Mouse (Mus musculus) stomach, embryonic 16.5 days (tissue): ENCODE measurements around the gene Phldb1. TPM values are rescaled to one million over a fixed set of nuclear protein-coding genes. Genes with fewer than 3 reads are reported as not detected.

Experiments used
- ATAC-seq: fragments of 200-750 bp; cut with Nextera tagmentation; 2 replicates; pipeline ENCODE4 v1.8.0; 2017; ENCODE audit warnings: moderate number of reproducible peaks, moderate TSS enrichment; ENCODE audit not compliant: insufficient read depth, low FRiP score
- H3K27ac ChIP-seq: fragments of 300-500 bp; sonication (generic); 2 replicates; pipeline ENCODE4 v1.5.1; 2014; ENCODE audit warnings: low read length
- H3K27me3 ChIP-seq: fragments of 300-500 bp; sonication (generic); 2 replicates; pipeline ENCODE4 v1.6.1; 2014; ENCODE audit warnings: low read length, control low read depth, mixed read lengths; ENCODE audit not compliant: control insufficient read depth, insufficient read depth
- H3K36me3 ChIP-seq: fragments of 300-500 bp; sonication (generic); 2 replicates; pipeline ENCODE4 v1.6.1; 2014; ENCODE audit warnings: low read length; ENCODE audit not compliant: control insufficient read depth, insufficient read depth
- H3K4me1 ChIP-seq: fragments of 300-500 bp; sonication (generic); 2 replicates; pipeline ENCODE4 v1.6.1; 2014; ENCODE audit warnings: low read length, control low read depth, mixed read lengths; ENCODE audit not compliant: control insufficient read depth, insufficient read depth
- H3K4me2 ChIP-seq: fragments of 300-500 bp; sonication (generic); 2 replicates; pipeline ENCODE4 v1.6.1; 2014; ENCODE audit warnings: low read depth, low read length, mixed read lengths
- H3K4me3 ChIP-seq: fragments of 300-500 bp; sonication (generic); replicated peaks from 2 replicates; pipeline ENCODE4 v1.5.1; 2014; ENCODE audit warnings: mild to moderate bottlenecking, low read length
- H3K9ac ChIP-seq: fragments of 300-500 bp; sonication (generic); 2 replicates; pipeline ENCODE4 v1.6.1; 2014; ENCODE audit warnings: low read length
- H3K9me3 ChIP-seq: fragments of 300-500 bp; sonication (generic); replicated peaks from 2 replicates; pipeline ENCODE4 v1.6.1; 2016; ENCODE audit warnings: low read length, control low read depth; ENCODE audit not compliant: control insufficient read depth
- WGBS: fragments of 180-500 bp; shearing (Covaris S2); extraction: QIAGEN DNeasy Blood & Tissue Kit; methylation state at CpG from one replicate; pipeline ENCODE4 v1.1.7; 2014; 5-methylcytosine and 5-hydroxymethylcytosine counted together
- polyA plus RNA-seq: library from polyadenylated mRNA; unstranded; fragments of >200 nt; fragmentation: Nextera tagmentation; extraction: Ambion mirVana; gene quantifications from 2 replicates; pipeline ENCODE4 v1.2.1, GENCODE M21; 2015

The Phldb1 gene
- polyA plus RNA-seq, 1 experiment from 2014 or later, result 24.5 TPM

DNA sequence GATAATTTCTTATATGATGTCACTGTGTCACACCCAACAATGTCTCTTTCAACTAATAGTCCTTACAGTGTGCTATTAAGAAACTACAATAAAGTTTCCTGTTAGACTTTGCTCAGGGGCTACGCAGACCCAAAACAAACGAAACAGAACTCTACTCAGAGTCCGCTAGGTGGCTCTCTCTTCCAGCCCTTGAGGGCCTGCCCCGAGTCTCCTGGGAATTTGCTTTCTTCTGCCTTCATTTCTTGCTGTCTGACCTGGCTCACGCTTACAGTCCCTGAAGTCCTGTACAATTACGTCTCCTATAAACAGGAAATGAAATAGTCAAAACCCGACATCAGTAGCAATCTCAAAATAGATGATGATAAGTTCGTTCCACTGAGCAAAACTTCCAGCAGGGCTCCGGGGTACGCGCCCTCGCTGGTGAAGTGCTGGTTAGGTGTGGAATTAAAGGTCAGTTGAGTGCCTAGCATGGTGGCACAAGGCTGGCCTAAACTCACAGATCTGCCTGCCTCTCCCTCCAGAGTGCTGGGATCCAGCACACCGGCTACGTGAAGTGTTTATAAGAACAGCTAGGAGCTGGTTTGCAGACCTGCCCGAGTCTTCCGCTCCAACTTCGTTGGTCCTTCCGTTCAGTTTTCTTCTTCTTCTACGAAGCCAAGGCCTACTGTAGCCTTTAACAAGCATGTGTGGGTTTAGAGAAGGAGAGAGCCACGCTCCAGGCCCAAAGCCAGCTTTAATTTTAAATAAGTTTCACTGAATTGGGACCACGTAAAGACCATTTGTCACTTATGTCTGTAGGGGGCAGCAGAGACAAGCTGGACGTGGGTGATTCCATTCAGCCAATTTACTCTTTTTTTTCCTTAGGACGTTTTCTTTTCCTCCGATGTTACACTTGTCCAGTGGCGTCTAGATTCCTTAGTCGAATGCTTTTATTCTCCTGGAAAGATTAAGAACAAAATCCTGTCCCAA is 79.6 kb downstream of the Phldb1 start:
- 0 out of 2 replicates have a peak overlapping the region, but pooled peaks have one; percentile 42 for H3K27ac ChIP-seq
- H3K27me3 ChIP-seq, result no peaks in the 10 kb centered on the region
- no peaks in the 10 kb centered on the region for H3K36me3 ChIP-seq
- H3K9me3 ChIP-seq, result no peaks in the 10 kb centered on the region
- H3K4me2 ChIP-seq, result peak overlapping the region; percentile 63
- ATAC-seq, result peak; percentile 58; the same call in 1 of the 2 replicates
- H3K4me3 ChIP-seq, result peak overlapping the region; percentile 34
- H3K9ac ChIP-seq, result peak overlapping the region; percentile 57
- 22% methylated on average over 26 of the region's 26 CpGs for WGBS
- H3K4me1 ChIP-seq, result peaks cover 5% of the 10 kb centered on the region

DNA sequence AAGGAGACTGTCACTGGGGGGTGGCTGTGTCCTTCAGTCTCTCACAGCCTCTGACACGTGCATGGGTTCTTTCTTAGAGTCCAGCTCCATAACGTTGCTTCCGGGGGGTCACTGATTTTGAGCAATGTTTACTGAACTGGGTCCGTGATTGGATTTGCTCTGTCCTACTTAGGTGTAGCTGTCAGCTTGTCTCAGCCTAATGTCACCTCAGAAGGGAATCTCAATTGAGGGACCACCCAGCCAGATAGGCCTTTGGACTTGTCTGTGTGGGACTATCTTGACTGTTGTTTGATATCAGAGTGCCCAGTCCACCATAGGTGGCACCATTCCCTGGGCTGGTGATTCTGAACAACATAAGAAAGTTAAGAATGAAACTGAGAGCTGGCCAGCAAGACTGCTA is 81.1 kb downstream of the Phldb1 start:
- H3K4me1 ChIP-seq, result peaks cover 5% of the 10 kb centered on the region
- no peak for ATAC-seq
- no peaks in the 10 kb centered on the region for H3K36me3 ChIP-seq
- no peak overlapping the region for H3K9ac ChIP-seq
- no peak overlapping the region for H3K4me2 ChIP-seq
- H3K27ac ChIP-seq, result no peak overlapping the region
- 71% methylated on average over 4 of the region's 4 CpGs for WGBS
- H3K27me3 ChIP-seq, result no peaks in the 10 kb centered on the region
- no peak overlapping the region for H3K4me3 ChIP-seq
- H3K9me3 ChIP-seq, result no peaks in the 10 kb centered on the region

DNA sequence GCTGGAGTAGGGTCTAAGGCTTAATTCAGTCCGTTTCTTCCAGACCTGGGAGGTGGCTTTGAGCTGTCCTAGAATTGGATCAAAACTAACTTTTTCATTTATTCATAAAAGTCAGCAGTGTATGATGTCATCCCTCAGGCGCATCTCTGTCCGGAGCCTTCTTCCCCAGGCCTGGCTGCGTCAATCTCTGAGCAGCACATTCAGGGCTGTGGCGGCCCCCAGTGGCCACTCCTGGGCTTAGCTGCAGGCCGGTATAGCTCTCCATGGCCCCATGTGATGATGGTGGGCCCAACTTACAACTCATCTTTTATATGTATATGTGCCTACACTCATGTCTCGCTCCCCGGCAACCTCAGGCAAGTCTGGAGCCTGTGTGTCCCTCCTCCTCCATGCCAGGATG is 83.0 kb downstream of the Phldb1 start:
- H3K9me3 ChIP-seq, result no peaks in the 10 kb centered on the region
- no peak overlapping the region for H3K9ac ChIP-seq
- 10% methylated on average over 8 of the region's 8 CpGs for WGBS
- H3K4me3 ChIP-seq, result no peak overlapping the region
- no peaks in the 10 kb centered on the region for H3K27me3 ChIP-seq
- no peaks in the 10 kb centered on the region for H3K36me3 ChIP-seq
- no peak overlapping the region for H3K4me2 ChIP-seq
- peaks cover 5% of the 10 kb centered on the region for H3K4me1 ChIP-seq
- ATAC-seq, result peak; percentile 71; the same call in 1 of the 2 replicates
- no peak overlapping the region for H3K27ac ChIP-seq

DNA sequence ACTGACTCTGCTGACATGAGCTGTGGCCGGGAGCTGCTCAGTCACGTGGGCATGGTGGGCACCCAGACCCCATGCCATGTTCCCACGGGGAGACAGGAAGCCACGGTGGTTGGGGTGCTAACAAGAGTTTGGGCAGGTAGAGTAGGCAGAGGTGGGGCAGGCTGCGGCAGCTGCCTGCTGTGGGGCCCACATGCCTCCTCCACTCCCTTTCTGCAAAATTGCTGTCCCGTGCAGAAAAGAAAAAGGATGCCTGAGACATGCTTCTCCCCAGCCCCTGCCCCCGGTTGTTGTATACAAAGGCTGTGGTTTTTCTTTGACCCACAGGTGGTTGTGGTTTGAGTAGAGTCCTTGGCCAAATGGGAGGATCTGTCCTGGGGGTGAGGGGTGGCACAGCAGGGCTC is 86.1 kb downstream of the Phldb1 start:
- H3K27me3 ChIP-seq, result no peaks in the 10 kb centered on the region
- ATAC-seq, result no peak
- no peak overlapping the region for H3K4me2 ChIP-seq
- no peak overlapping the region for H3K27ac ChIP-seq
- no peaks in the 10 kb centered on the region for H3K4me1 ChIP-seq
- WGBS, result 67% methylated on average over 7 of the region's 7 CpGs
- H3K36me3 ChIP-seq, result no peaks in the 10 kb centered on the region
- H3K9ac ChIP-seq, result no peak overlapping the region
- no peaks in the 10 kb centered on the region for H3K9me3 ChIP-seq
- H3K4me3 ChIP-seq, result no peak overlapping the region

DNA sequence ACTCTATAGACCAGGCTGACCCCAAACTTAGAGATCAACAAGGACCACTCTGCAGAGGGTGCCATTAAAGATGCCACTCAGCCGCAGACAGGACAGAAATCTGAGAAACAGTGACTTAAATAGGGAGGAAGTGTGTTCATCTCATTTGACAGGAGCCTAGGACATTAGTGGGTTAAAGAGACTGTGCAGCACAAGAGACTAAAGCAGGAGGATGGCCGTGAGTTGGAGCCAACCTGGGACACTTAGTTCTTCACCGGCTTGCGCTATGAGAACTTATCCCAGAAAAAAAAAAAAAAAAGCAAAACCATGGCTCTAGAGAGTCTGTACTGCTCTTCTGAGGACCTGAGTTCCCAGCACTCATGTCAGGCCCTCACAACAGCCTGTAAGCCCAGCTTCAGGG is 87.3 kb downstream of the Phldb1 start:
- Histone ChIP-seq H3K9ac (no peak overlapping the region), H3K27ac (no peak overlapping the region), H3K36me3 (no peaks in the 10 kb centered on the region), H3K9me3 (no peaks in the 10 kb centered on the region), H3K27me3 (no peaks in the 10 kb centered on the region), H3K4me1 (no peaks in the 10 kb centered on the region), H3K4me3 (no peak overlapping the region), H3K4me2 (no peak overlapping the region)
- ATAC-seq, result no peak
- 74% methylated on average over 4 of the region's 4 CpGs for WGBS

DNA sequence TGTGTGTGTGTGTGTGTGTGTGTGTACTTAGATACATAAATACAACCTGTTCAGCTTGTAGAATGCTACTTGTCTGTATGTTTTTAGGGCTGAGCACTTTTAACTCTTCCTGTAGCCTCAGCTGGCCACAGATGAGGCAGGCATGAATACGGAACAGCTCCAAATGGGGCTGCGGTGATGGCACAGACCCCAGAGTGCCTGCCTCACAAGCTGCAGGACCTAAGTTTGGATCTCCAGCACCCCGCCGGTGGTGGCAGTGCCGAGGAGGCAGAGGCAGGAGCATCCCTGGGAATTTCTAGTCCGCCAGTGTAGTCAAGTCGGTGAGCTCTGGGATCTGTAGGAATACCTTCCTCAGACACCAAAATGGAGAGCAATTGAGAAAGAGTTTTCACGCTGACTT is 88.0 kb downstream of the Phldb1 start:
- Histone ChIP-seq H3K4me2 (no peak overlapping the region), H3K9ac (no peak overlapping the region), H3K27me3 (no peaks in the 10 kb centered on the region), H3K4me3 (no peak overlapping the region), H3K27ac (no peak overlapping the region), H3K9me3 (no peaks in the 10 kb centered on the region), H3K36me3 (no peaks in the 10 kb centered on the region), H3K4me1 (no peaks in the 10 kb centered on the region)
- 93% methylated on average over 8 of the region's 8 CpGs for WGBS
- ATAC-seq, result no peak

DNA sequence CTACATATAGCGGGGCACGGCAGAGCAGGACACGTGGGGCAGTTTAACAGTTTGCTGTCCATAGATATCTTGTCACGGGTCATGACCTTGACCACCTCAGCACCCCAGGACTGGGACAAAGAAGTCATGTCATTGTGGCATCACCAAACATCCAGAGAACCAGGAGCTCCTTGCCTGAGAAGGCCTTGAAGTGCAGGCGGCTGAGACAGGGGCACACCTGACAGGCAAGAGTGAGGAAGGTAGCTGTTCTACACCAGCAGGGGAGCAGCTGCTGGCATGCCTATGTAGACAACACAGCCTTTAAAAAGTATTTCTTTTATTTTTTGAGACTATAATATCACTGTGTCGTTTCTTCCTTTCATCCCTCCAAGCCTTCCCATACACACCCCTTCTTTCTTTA is 88.6 kb downstream of the Phldb1 start:
- Histone ChIP-seq H3K4me1 (no peaks in the 10 kb centered on the region), H3K4me2 (no peak overlapping the region), H3K4me3 (no peak overlapping the region), H3K27ac (no peak overlapping the region), H3K27me3 (no peaks in the 10 kb centered on the region), H3K36me3 (no peaks in the 10 kb centered on the region), H3K9ac (no peak overlapping the region), H3K9me3 (no peaks in the 10 kb centered on the region)
- no peak for ATAC-seq
- 88% methylated on average over 6 of the region's 6 CpGs for WGBS

DNA sequence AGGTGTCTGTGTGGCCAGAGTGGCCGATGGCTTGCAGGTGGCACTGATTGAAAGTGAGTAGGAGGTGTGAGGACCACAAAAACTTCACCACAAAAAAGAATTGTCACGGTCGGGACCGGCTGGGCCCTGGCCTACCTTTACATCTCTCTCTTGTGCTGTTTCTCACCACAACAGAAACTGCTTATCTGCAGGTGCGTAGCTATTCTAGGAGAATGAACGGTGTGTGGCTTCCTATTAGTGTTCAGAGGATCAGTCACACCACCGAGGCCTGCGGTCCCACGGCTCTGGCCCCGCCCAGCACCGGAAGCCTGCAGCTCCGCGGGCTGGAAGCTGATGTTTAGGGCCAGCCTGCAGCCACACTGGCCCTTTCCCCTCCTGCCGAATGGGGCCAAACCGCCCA is 89.1 kb downstream of the Phldb1 start:
- Histone ChIP-seq H3K4me3 (no peak overlapping the region), H3K27me3 (no peaks in the 10 kb centered on the region), H3K9me3 (no peaks in the 10 kb centered on the region), H3K4me1 (no peaks in the 10 kb centered on the region), H3K9ac (no peak overlapping the region), H3K27ac (no peak overlapping the region), H3K4me2 (no peak overlapping the region), H3K36me3 (no peaks in the 10 kb centered on the region)
- no peak for ATAC-seq
- 57% methylated on average over 15 of the region's 15 CpGs for WGBS

DNA sequence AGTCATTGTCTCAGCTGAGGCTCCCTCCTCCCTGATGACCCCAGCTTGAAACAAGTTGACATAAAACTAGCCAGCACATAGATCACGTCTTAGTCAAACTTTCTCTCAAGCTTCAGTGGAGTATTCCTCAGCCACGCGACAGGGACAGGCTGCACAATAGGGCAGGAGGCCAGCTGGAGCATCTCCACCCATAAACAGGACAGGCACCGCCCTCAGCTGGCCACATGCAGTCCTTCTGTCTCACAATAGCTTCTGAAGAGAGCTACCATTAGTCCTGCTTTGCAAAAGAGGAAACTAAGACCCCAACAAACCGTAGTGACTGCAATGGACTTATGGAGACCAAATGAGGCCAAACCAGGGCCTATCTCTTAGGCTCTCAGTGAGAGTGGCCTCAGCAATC is 89.5 kb downstream of the Phldb1 start:
- ATAC-seq, result no peak
- Histone ChIP-seq H3K27ac (no peak overlapping the region), H3K9me3 (no peaks in the 10 kb centered on the region), H3K27me3 (no peaks in the 10 kb centered on the region), H3K36me3 (no peaks in the 10 kb centered on the region), H3K4me3 (no peak overlapping the region), H3K4me1 (no peaks in the 10 kb centered on the region), H3K4me2 (no peak overlapping the region), H3K9ac (no peak overlapping the region)
- WGBS, result 50% methylated on average over 5 of the region's 5 CpGs
